Comparison of ENCODE assay signal across 12 mouse cellular contexts in genomic region chr6:115915601-115916445, GRCm38 (mm10). TPM values are rescaled to one million over a fixed set of nuclear protein-coding genes. Genes with fewer than 3 reads are reported as not detected.
A peak's percentile ranks its signal among the peaks of the same experiment; 100 is the strongest.
DNase-seq lines count a peak whose midpoint lies in the region; ATAC-seq lines count a peak whose summit lies in the region.
"Had no signal": no experiment of that assay in that cellular context is flagged by ENCODE, and none has a peak within 500 bp of the region (broad histone marks: within the 10 kb centered on the region; RNA-seq: fewer than 3 reads in every experiment).

No protein-coding gene starts in this region.

- H3K9me3 ChIP-seq in neural tube, embryonic 14.5 days (ENCODE audit: control insufficient read depth, low read length) = no peaks in the 10 kb centered on the region
- H3K9me3 ChIP-seq: midbrain, embryonic 12.5 days had no signal

- DNase-seq in kidney, postnatal 4 days = peak; percentile 28 to 54
- DNase-seq in kidney, postnatal 10 days = no peak
- DNase-seq in cerebellum, postnatal 14 days = peak; percentile 65 to 68
- peak; percentile 53 to 67 for DNase-seq in heart, adult 9 months (ENCODE audit: low spot score in 2 of 2)
- no peak for DNase-seq in urinary bladder, postnatal 10 days (ENCODE audit: low spot score)
- DNase-seq in adrenal gland, adult 18-20 months (ENCODE audit: low spot score in 2 of 2) = no peak
- DNase-seq: embryo, embryonic 11 days had no signal

- no peak overlapping the region for H3K4me3 ChIP-seq in neural tube, embryonic 14.5 days (ENCODE audit: low read depth, low read length)
- H3K4me3 ChIP-seq: midbrain, embryonic 12.5 days had no signal

- H3K27ac ChIP-seq in neural tube, embryonic 14.5 days (ENCODE audit: low read depth, low read length) = no peak overlapping the region
- H3K27ac ChIP-seq: midbrain, embryonic 12.5 days had no signal

- WGBS in neural tube, embryonic 14.5 days = 62% methylated on average over 17 of the region's 17 CpGs

- no peaks in the 10 kb centered on the region for H3K27me3 ChIP-seq in neural tube, embryonic 14.5 days (ENCODE audit: control insufficient read depth, insufficient read depth, low read length)
- H3K27me3 ChIP-seq: midbrain, embryonic 12.5 days; Patski had no signal

- H3K36me3 ChIP-seq in neural tube, embryonic 14.5 days (ENCODE audit: control insufficient read depth, insufficient read depth, low read length) = no peaks in the 10 kb centered on the region

- H3K4me2 ChIP-seq in neural tube, embryonic 14.5 days (ENCODE audit: low read depth, low read length) = no peak overlapping the region
- H3K4me2 ChIP-seq: midbrain, embryonic 12.5 days had no signal

- H3K4me1 ChIP-seq in neural tube, embryonic 14.5 days (ENCODE audit: control insufficient read depth, insufficient read depth, low read length) = no peaks in the 10 kb centered on the region
- H3K4me1 ChIP-seq: midbrain, embryonic 12.5 days had no signal

- no peak for ATAC-seq in neural tube, embryonic 14.5 days (ENCODE audit: low read depth)
- ATAC-seq: Patski had no signal

- 0 out of 2 replicates have a peak overlapping the region, but pooled peaks have one; percentile 7 for H3K9ac ChIP-seq in neural tube, embryonic 14.5 days (replicated peaks; ENCODE audit: low read depth, low read length)
- H3K9ac ChIP-seq: midbrain, embryonic 12.5 days had no signal

RNA-seq across cellular contexts. Expression of gene Rho, which starts 15.7 kb away (rescaled TPM):
- polyA plus RNA-seq in neural tube, embryonic 14.5 days (2014; fragmentation: Nextera tagmentation; extraction: Ambion mirVana) = 0.07 and 2.6 TPM in 2 replicates
- under 1 TPM; 0.26 to 0.40 TPM for total RNA-seq in adrenal gland, adult 18-20 months (2021)
- polyA plus RNA-seq: midbrain, embryonic 12.5 days had no signal

RNA-seq across cellular contexts. Expression of gene H1foo, which starts 28.9 kb away (rescaled TPM):
- polyA plus RNA-seq in neural tube, embryonic 14.5 days (2014; fragmentation: Nextera tagmentation; extraction: Ambion mirVana) = not detected in 2 replicates
- total RNA-seq in adrenal gland, adult 18-20 months (2021) = not detected
- total RNA-seq: layer of hippocampus, postnatal 10 days had no signal
- polyA plus RNA-seq: midbrain, embryonic 12.5 days; Patski; stomach, embryonic 16.5 days had no signal

Comparison
In these comparisons a context has a peak if more than half of its experiments do, and no peak if none do; other contexts are left out.
1. DNase-seq: peak in kidney, postnatal 4 days (2 of 2), cerebellum, postnatal 14 days (2 of 2) and heart, adult 9 months (2 of 2); none in kidney, postnatal 10 days (single experiment), urinary bladder, postnatal 10 days (single experiment) and adrenal gland, adult 18-20 months (0 of 2).